Mouse (Mus musculus) midbrain, embryonic 15.5 days (tissue): ENCODE measurements around the gene Tekt4. TPM values are rescaled to one million over a fixed set of nuclear protein-coding genes. Genes with fewer than 3 reads are reported as not detected.

Source experiments
- ATAC-seq: fragments of 200-750 bp; cut with Nextera tagmentation; replicated peaks from 2 replicates; pipeline ENCODE4 v1.8.0; 2017; ENCODE audit warnings: moderate TSS enrichment
- H3K27ac ChIP-seq: fragments of 300-500 bp; sonication (generic); 2 replicates; pipeline ENCODE4 v1.5.1; 2015; ENCODE audit warnings: mild to moderate bottlenecking, inconsistent platforms
- H3K27me3 ChIP-seq: fragments of 300-500 bp; sonication (generic); replicated peaks from 2 replicates; pipeline ENCODE4 v1.6.1; 2015; ENCODE audit warnings: inconsistent platforms
- H3K36me3 ChIP-seq: fragments of 300-500 bp; sonication (generic); replicated peaks from 2 replicates; pipeline ENCODE4 v1.6.1; 2015; ENCODE audit warnings: inconsistent platforms
- H3K4me1 ChIP-seq: fragments of 300-500 bp; sonication (generic); 2 replicates; pipeline ENCODE4 v1.6.1; 2015; ENCODE audit warnings: inconsistent platforms
- H3K4me2 ChIP-seq: fragments of 300-500 bp; sonication (generic); 2 replicates; pipeline ENCODE4 v1.6.1; 2015; ENCODE audit warnings: inconsistent platforms, mild to moderate bottlenecking, moderate library complexity
- H3K4me3 ChIP-seq: fragments of 300-500 bp; sonication (generic); 2 replicates; pipeline ENCODE4 v1.5.1; 2015; ENCODE audit warnings: mild to moderate bottlenecking, inconsistent platforms
- H3K9ac ChIP-seq: fragments of 300-500 bp; sonication (generic); 2 replicates; pipeline ENCODE4 v1.6.1; 2015; ENCODE audit warnings: mild to moderate bottlenecking, inconsistent platforms
- H3K9me3 ChIP-seq: fragments of 300-500 bp; sonication (generic); 2 replicates; pipeline ENCODE4 v1.6.1; 2016; ENCODE audit warnings: inconsistent platforms
- WGBS: fragments of 180-500 bp; shearing (Covaris S2); methylation state at CpG from one replicate; pipeline ENCODE4 v1.1.7; 2015; ENCODE audit warnings: mixed read lengths; 5-methylcytosine and 5-hydroxymethylcytosine counted together
- polyA plus RNA-seq: library from polyadenylated mRNA; unstranded; fragments of >200 nt; fragmentation: Nextera tagmentation; extraction: Ambion mirVana; gene quantifications from 2 replicates; pipeline ENCODE4 v1.2.1, GENCODE M21; 2015

Tekt4 gene
- polyA plus RNA-seq, 1 experiment from 2014 or later: 1.2 TPM

DNA sequence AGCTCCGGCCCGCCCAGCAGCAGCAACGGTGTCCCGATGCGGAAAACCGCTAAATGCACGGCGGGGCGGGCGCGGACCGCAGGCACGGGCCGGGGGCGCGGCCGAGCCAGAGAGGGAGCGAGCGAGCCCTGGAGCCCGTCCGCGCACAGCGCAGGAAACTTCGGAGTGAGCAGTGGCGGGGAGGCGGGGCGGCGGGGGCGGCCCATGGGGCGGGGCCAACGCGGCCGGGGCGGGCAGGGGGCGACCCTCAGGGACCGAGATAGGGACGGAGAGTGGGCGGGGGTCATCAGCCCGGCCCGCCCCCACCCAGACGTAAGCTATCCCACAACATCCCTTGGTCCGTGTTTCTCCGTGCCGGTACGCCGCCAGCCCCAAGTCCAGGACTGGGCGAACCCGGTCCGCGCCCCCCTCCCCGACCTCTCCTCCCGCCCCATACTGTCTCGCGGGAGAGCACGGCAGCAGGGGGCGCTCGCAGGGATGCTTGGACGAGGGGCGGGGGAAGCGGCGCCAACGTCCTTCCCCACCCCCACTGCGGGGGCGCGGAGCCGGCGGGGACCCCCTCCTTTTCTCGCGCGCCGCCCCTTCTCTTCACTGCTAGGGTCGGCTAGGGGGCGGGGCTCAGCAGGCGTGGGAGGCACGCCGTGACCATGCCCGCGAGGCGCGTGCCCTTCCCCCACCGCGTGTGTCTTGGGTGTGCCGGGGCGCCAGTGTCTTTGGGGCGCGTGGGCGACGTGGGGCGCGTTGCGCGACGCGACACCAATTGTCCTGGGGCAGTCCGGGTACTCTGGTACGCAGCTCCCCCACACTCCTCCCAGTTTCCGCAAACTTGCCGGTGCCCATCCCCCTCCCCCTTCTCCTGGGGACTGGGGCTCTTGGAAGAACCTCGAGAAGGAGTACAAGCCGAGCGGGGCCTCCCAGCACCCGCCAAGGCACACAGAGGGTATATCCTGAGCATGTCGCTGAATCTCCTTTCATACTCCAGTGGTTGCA lies 20.5 kb upstream of the Tekt4 start, which contains the start of gene Cacna1h:
Gene Cacna1h (minus strand): TSS at position 167 of the 990 bp plus-strand sequence.
- peak within 1 kb of the TSS; percentile 93 for H3K4me2 ChIP-seq
- peaks cover 14% of the 10 kb centered on the region; the same call in 1 of the 2 replicates for H3K27me3 ChIP-seq
- peak; percentile 90 for ATAC-seq
- H3K4me3 ChIP-seq: peak within 1 kb of the TSS; percentile 66
- H3K9ac ChIP-seq: peak within 1 kb of the TSS; percentile 77
- peaks cover 43% of the 10 kb centered on the region for H3K4me1 ChIP-seq
- peak within 1 kb of the TSS; percentile 83 for H3K27ac ChIP-seq
- H3K9me3 ChIP-seq: no peaks in the 10 kb centered on the region
- WGBS: 1% methylated on average over 98 of the region's 103 CpGs
- H3K36me3 ChIP-seq: no peaks in the 10 kb centered on the region

- Histone ChIP-seq H3K36me3 (no peaks in the 10 kb centered on the region), H3K4me1 (peaks cover 5% of the 10 kb centered on the region; the same call in 1 of the 2 replicates), H3K4me3 (no peak overlapping the region), H3K4me2 (no peak overlapping the region), H3K9me3 (no peaks in the 10 kb centered on the region), H3K27ac (no peak overlapping the region), H3K9ac (no peak overlapping the region), H3K27me3 (no peaks in the 10 kb centered on the region)
- WGBS: 85% methylated on average over 6 of the region's 6 CpGs
- no peak for ATAC-seq
Measured at GRCm38 (mm10) chr17:25441417-25441816, 13.0 kb upstream of the Tekt4 start.

- Histone ChIP-seq H3K36me3 (no peaks in the 10 kb centered on the region), H3K4me2 (no peak overlapping the region), H3K4me1 (peaks cover 5% of the 10 kb centered on the region; the same call in 1 of the 2 replicates), H3K4me3 (no peak overlapping the region), H3K9me3 (no peaks in the 10 kb centered on the region), H3K27ac (no peak overlapping the region), H3K27me3 (no peaks in the 10 kb centered on the region), H3K9ac (no peak overlapping the region)
- no peak for ATAC-seq
- 79% methylated on average over 3 of the region's 3 CpGs for WGBS
Measured at GRCm38 (mm10) chr17:25442889-25443288, 11.5 kb upstream of the Tekt4 start.

DNA sequence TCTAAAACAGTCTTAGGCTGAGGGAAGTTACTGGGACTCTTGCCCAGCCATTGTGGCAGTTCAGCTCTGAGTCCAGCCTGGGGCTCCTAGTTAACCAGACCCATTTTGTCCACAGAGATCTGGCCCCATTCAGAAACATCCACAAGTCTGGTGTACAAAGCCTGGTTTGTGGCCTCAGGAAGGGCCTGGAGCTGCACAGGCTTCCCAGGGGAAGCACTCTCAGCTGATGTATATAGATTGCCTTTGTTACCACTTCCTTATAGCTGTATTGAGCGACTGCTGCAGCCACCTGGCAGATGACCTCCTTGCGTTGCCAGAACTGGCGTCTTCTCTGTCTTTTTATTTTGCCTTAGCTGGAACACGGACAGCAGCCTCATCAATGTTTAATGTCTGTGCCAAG lies 9.3 kb upstream of the Tekt4 start:
- Histone ChIP-seq H3K4me3 (no peak overlapping the region), H3K9ac (no peak overlapping the region), H3K4me2 (no peak overlapping the region), H3K4me1 (peaks cover 5% of the 10 kb centered on the region; the same call in 1 of the 2 replicates), H3K36me3 (no peaks in the 10 kb centered on the region), H3K9me3 (no peaks in the 10 kb centered on the region), H3K27ac (no peak overlapping the region), H3K27me3 (no peaks in the 10 kb centered on the region)
- no peak for ATAC-seq
- 52% methylated on average over 4 of the region's 4 CpGs for WGBS

DNA sequence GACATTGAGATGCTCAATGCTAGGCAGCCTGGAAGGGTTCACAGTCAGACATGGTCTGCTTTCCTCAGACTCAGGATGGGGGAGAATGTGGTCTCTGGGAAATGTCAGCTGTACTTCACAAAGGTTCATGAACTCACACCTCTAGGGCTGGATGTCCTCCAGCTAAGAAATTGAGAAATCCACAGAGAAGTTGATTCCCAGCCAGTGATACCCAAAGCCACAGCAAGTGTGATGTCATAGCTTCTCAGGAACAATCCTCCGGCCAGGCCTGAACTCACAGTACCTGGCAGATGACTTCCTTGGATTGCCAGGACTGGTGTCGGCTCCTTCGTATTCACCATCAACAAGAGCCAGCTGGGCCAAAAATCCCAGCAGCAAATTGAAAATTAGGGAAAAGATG lies 8.6 kb upstream of the Tekt4 start:
- H3K9ac ChIP-seq: no peak overlapping the region
- H3K36me3 ChIP-seq: no peaks in the 10 kb centered on the region

GRCm38 (mm10) chr17:25447865-25448264 lies 6.5 kb upstream of the Tekt4 start:
- Histone ChIP-seq H3K9ac (no peak overlapping the region), H3K4me2 (no peak overlapping the region), H3K4me3 (no peak overlapping the region), H3K36me3 (no peaks in the 10 kb centered on the region), H3K9me3 (no peaks in the 10 kb centered on the region), H3K27ac (no peak overlapping the region), H3K4me1 (peaks cover 5% of the 10 kb centered on the region; the same call in 1 of the 2 replicates), H3K27me3 (no peaks in the 10 kb centered on the region)
- WGBS: 85% methylated on average over 12 of the region's 12 CpGs
- no peak for ATAC-seq

More for the DNA sequence above, 8.6 kb upstream of the Tekt4 start:
- Histone ChIP-seq H3K9me3 (no peaks in the 10 kb centered on the region), H3K4me3 (no peak overlapping the region), H3K4me1 (peaks cover 5% of the 10 kb centered on the region; the same call in 1 of the 2 replicates), H3K4me2 (no peak overlapping the region), H3K27ac (no peak overlapping the region), H3K27me3 (no peaks in the 10 kb centered on the region)
- no peak for ATAC-seq
- WGBS: 84% methylated on average over 3 of the region's 3 CpGs

DNA sequence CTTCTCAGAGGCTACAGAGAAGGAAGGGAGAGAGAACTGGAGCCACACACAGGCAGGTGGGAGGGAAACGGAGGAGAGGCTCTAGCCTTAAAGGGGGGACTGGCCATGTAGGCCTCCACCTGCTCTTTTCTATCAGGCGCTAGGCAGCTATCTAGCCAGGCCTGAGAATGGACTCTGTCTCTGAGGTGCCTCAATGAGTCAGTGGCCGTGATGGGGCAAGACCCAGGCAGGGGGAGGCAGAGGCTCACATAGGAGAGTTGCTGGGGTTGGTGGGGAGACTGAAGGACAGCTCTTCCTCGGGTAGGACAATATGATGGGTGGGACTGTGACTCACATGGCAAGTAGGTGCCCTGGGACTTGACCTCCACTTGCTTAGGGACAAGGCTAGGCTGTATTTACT lies 4.1 kb upstream of the Tekt4 start:
- H3K4me1 ChIP-seq: 0 out of 2 replicates have a peak, but pooled peaks cover under 1% of the 10 kb centered on the region
- no peak for ATAC-seq

DNA sequence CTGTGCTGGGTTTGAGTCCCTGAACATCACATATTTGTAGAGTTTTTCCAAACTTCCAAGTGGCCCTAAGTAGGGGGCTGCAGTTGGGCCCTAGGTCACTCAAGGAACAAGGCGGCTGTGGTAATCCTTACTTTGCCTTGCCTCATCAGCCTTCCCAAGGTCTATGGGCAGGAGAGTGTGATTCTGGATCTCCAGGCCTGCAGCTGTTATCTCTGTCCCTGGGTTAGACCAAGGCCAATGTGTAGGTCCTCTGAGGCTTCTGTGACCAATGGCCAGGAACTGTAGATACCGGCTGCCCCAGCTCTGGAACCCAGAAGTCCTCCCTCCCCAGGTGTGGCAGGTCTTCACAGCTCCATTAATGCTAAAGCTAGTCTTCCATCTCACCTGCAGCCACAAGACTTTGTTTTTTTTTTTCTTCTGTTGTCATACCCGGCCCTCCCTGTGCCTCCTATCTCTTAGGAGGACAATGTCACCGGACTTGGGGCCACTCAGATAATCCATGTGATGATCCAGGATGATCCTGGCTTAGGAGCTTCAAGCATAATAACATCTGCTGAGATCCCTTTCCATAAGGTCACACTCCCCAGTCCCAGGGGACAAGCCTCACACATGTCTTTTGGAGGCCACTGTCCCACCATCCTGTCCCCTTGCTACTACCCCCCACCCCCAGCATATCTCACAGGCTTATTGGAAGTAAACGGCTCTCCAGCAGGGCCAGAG lies 2.0 kb upstream of the Tekt4 start:
- no peaks in the 10 kb centered on the region for H3K9me3 ChIP-seq
- WGBS: 81% methylated on average over 5 of the region's 5 CpGs
- no peaks in the 10 kb centered on the region for H3K36me3 ChIP-seq
- no peak overlapping the region for H3K27ac ChIP-seq
- H3K4me3 ChIP-seq: no peak overlapping the region
- no peak overlapping the region for H3K4me2 ChIP-seq
- peaks cover 12% of the 10 kb centered on the region for H3K4me1 ChIP-seq
- no peak overlapping the region for H3K9ac ChIP-seq
- no peaks in the 10 kb centered on the region for H3K27me3 ChIP-seq
- ATAC-seq: no peak

More for the DNA sequence above, 4.1 kb upstream of the Tekt4 start:
- 61% methylated on average over 4 of the region's 4 CpGs for WGBS
- no peaks in the 10 kb centered on the region for H3K9me3 ChIP-seq
- H3K36me3 ChIP-seq: no peaks in the 10 kb centered on the region
- H3K4me3 ChIP-seq: no peak overlapping the region
- H3K27me3 ChIP-seq: no peaks in the 10 kb centered on the region
- H3K4me2 ChIP-seq: no peak overlapping the region
- H3K9ac ChIP-seq: no peak overlapping the region
- H3K27ac ChIP-seq: no peak overlapping the region

DNA sequence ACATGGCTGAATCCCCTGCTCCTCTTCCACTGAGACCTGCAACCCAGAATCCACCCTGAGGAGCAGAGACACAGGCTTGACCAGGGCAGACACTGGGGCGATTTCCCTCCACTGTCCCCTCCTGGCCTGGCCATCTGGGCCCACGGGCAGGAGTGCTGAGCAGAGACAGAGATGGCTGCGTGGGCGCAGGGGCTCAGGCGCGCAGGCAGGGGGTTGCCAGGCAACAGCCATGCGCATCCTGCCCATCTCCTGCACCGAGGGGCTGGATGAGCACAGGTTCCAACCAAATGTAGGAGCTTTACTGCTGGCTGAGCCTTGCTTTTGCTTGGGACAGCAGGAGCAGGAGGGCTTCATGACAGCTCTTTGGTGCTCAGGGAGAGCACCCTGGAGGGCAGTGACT lies 2.1 kb downstream of the Tekt4 start:
- Histone ChIP-seq H3K27me3 (0 out of 2 replicates have a peak, but pooled peaks cover 2% of the 10 kb centered on the region), H3K36me3 (no peaks in the 10 kb centered on the region), H3K4me2 (no peak overlapping the region), H3K4me1 (peaks cover 12% of the 10 kb centered on the region), H3K9ac (no peak overlapping the region), H3K9me3 (no peaks in the 10 kb centered on the region), H3K4me3 (no peak overlapping the region), H3K27ac (peak overlapping the region; percentile 56)
- peak; percentile 69; the same call in 1 of the 2 replicates for ATAC-seq
- WGBS: 29% methylated on average over 8 of the region's 8 CpGs

DNA sequence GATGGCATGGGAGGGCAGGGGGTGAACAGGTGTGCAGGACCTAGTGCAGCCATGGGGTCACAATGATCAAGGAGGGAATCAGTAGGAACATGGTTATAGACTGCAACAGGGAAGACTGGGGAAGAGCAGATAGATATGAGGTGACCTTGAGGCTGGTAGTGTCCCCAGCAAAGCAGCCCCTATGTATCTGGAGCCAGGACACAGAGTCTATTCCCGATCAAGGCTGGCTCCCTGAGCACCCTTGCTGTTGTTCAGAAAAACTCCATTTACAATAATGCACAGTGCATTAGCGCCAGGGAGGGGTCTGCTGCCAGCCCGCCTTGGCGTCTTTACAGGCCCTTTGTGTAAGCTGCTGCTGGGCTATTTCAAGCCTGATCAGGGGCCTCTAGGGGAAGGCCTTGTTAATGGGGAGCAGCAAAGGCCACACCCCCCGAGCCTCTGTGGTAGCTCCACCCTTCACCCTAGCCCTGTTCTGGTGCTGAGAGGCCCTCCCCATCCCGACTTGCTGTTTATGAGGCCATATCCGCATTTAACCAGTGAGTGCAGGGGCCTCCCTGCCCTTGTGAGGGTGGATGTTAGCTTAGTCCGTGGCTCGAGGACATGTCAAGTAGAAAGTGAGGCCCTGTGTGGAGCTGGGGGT lies 7.9 kb downstream of the Tekt4 start:
- WGBS: 23% methylated on average over 9 of the region's 9 CpGs
- Histone ChIP-seq H3K27ac (no peak overlapping the region), H3K27me3 (0 out of 2 replicates have a peak, but pooled peaks cover 2% of the 10 kb centered on the region), H3K4me2 (no peak overlapping the region), H3K4me1 (peaks cover 5% of the 10 kb centered on the region; the same call in 1 of the 2 replicates), H3K36me3 (no peaks in the 10 kb centered on the region), H3K9me3 (no peaks in the 10 kb centered on the region), H3K9ac (no peak overlapping the region), H3K4me3 (no peak overlapping the region)
- no peak for ATAC-seq

GRCm38 (mm10) chr17:25463326-25463945 lies 9.0 kb downstream of the Tekt4 start:
- 58% methylated on average over 4 of the region's 4 CpGs for WGBS
- no peak for ATAC-seq
- no peaks in the 10 kb centered on the region for H3K9me3 ChIP-seq
- H3K4me3 ChIP-seq: no peak overlapping the region
- no peak overlapping the region for H3K27ac ChIP-seq
- H3K27me3 ChIP-seq: 0 out of 2 replicates have a peak, but pooled peaks cover 2% of the 10 kb centered on the region
- no peak overlapping the region for H3K4me2 ChIP-seq
- H3K4me1 ChIP-seq: peaks cover 5% of the 10 kb centered on the region; the same call in 1 of the 2 replicates
- H3K36me3 ChIP-seq: no peaks in the 10 kb centered on the region
- H3K9ac ChIP-seq: no peak overlapping the region
